Mouse (Mus musculus) urinary bladder, postnatal 36 days (tissue): ENCODE results near the gene Elmod3.

Experiments used
- DNase-seq, 2 experiments: peaks; one replicate each; pipeline ENCODE4 v3.0.0; 2022; ENCODE audit warnings: low spot score in 2 of 2, mixed read lengths in 1 of 2

The Elmod3 gene

DNA sequence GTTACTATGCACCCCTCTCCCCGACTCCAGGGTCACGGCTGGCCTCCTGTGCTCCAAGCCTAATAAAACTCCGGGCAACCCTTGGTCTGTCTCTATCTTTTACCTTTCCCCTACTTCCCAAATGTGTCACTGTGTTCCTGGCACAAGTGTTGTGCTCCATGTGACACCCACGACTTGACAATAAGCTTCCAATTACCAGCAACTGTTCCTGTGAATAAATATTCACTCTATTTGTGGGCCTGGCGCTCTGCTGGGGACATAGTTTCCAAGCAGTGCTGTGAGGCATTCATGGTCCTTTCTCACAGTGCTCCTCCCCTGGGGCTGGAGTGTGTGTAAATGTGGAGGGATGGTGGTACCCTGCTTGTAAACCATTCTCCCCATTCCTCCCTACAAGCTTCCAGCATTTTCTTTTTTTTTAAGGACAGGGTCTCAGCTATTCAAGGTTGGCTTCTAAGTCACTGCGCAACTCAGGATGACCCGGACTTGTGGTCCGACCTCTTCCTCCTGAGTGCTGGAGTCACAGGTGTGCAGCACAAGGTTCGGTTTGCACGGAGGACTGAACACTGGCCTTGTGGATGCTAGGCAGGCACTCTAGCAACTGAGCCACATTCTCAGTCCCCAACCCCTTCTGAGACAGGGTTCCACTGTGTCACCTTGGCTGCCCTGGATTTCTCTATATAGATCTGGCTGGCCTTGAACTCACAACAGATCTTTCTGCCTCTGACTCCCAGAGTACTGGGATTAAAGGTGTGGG lies 27.4 kb downstream of the Elmod3 start:
- no peak for DNase-seq

DNA sequence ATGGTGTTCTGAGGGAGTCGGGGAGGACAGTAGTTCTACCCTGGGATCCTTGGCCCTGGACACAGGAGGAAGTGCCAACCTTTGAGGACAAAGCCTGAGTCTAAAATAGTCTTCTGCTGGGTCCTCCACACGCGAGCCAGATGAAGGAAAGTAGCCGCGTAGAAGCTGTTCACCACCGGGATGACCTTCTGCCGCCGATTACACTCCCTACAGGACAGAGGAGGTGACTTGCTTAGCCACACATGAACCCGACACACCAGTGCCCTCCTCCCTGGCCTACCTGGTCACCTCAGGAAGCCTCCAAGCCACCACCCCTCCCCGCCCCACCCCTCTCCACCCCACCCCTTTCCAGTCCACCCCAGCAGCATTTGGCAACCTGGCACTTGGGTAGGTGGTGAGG lies 29.5 kb downstream of the Elmod3 start:
- DNase-seq, result no peak

DNA sequence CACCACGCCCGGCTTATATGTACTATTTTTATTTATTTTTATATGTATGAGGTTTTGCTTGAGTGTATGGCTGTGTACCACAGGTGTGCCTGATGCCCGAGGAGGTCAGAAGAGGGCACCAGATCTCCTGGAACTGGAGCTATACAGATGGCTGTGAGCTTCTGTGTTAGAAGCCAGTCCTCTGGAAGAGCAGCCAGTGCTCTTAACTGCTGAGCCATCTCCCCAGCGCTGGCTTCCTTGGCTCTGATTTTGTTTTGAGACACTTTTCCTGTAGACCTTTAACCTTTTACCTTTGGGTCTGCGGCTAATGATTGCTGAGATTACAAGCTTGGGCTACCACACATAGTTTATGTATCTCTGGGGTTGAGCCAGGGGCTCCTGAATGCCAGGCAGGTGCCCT lies 30.7 kb downstream of the Elmod3 start:
- no peak for DNase-seq

DNA sequence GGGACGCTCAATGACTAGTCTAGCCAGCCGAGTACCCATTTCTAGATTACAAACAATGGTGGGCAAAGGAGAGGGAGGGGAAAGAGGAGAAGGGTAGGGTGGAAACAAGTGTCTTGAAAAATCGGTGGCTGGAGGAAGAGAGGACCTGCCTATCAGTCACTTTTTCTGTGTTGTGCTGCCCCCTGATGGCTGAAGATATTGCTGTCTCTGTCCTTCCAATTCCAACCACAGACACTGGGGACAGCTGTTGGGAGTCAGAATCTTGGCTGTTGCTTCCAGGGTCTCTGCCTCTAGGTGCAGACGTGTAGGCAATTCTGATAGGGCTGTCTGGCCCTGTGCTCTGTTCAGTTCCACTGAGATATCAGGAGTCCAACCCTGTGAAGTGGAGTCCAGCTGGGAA lies 32.2 kb downstream of the Elmod3 start:
- peak; percentile 77 to 84 for DNase-seq

DNA sequence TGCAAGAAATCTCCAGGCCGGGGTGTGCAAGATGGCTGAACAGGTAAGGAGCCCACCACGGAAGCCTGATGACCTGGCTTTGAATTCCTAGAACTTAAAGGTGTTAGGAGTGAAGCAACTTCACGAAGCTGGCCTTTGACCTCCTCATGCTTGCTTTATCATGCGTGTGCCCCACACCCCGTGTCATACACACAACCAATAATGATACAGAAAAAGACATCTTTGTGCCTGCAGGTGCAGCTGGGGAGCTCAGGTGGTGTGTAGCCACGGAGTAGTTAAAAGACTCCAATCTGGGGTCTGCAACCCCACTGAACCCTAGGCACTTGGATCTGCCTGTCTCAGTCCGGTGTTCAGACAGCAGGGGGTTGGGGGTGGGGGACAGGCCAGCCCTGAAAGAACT lies 32.7 kb downstream of the Elmod3 start:
- no peak for DNase-seq

DNA sequence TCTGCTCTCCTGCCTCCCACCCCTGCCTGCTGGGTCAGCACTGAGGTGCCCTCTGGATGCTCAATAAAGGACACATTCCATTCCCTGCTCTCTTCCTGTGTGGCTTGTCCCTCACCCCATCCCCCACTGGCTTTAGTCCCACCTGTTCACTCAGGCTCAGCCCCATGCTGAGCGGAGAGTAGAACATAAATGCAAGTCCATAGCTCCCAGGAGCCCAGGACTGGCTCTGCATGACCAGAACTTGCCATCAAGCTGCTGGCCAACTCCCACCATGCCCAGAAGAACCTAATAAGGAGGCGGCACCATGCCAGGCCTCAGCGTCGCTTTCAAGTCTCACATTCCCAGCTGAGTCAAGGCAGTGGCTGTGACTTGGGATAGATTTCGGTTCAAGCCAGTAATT lies 35.3 kb downstream of the Elmod3 start:
- DNase-seq, result no peak

DNA sequence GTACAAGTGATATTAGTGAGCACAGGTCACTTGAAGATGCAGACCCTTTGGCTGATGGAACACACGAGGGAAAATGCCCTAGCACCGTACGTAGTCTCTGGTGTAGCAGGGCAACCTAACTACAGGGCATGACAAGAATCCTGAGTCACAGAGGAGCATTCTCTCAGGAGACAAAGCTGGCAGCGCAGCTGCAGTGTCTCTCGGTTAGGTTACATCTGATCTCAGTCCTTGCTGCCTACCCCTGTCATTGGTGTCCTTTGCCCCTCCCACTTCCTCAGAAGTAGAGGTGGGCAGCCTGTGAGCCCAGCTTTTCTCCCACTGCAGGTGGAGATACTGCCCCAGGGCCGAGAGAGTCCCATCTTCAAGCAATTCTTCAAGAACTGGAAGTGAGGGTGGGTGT lies 35.7 kb downstream of the Elmod3 start:
- no peak for DNase-seq

DNA sequence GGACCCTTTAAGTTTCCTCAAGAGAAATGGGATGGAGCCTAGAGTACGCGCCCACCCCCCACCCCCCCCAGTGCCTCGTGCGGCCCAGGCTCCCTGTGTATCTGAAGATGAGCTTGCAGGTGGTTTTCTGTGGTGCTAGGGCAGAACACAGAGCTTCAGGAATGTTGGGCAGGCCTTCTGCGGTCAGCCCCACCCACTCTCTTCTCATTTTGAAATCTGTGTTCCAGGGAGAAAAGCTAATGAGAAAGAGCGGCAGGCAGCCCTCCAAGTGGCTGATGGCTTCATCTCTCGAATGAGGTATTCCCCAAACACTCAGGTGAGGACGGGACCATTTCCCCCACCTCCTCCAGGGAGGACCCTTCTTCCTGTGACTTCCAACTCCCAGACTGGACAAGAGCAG lies 37.4 kb downstream of the Elmod3 start:
- DNase-seq, result no peak

DNA sequence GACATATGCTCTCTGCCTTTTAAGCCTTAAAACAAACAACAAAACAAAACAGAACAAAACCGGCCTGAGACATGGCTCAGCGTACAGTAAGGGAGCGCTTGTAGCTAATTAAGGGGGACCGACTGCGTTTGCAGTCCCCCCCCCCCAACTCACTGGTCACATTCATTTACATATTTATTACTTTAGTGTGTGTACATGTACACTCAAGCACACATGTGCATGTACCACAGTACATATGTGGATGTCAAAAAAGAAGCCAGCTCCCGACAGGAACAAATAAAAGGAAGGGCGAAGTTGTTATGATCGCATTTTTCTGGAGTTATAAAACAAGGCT lies 45.2 kb downstream of the Elmod3 start:
- no peak for DNase-seq

DNA sequence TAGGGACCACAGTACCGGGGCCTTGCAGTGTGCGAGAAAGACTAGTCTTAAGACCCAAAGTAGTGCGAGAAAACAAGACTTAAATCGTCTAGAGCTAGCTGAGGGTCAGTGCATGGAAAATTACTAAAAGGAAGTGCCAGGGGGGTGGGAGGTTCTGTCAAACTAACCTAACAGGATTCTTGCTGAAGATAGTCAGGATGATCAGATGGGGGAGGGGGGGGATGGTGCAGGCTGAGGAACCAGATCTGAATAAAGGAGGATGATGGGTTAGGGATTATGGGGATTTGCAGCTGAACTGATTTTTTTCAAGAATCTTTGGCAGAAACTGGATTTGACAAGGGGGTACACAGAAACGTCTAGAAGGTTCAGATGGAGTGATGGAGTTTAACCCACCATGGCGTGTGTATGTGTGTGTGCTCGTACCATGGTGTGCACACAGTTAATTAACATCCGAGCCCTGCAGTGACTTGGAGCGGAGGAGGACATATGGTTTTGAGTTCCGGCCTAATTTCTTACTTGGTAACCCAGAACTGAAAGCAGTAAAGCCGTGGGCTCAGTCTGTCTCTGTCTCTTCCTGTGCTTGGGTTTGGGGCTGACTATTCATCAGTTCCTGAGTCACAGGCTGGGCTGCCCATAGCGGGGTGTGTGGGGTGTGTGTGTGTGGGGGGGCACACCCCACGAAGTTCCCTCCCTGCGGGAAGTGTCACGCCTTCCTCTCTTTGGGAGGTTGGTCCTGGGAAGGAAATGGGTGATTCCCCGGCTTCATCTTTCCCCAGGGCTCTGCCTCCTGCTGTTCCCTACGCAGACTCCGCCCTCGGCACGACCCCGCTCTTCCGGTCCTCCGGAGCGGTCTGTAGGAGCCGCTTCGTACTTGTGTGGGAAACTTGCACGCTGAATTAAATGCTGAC lies 45.8 kb downstream of the Elmod3 start:
- peak in 1 of 2 experiments; percentile 76 for DNase-seq

DNA sequence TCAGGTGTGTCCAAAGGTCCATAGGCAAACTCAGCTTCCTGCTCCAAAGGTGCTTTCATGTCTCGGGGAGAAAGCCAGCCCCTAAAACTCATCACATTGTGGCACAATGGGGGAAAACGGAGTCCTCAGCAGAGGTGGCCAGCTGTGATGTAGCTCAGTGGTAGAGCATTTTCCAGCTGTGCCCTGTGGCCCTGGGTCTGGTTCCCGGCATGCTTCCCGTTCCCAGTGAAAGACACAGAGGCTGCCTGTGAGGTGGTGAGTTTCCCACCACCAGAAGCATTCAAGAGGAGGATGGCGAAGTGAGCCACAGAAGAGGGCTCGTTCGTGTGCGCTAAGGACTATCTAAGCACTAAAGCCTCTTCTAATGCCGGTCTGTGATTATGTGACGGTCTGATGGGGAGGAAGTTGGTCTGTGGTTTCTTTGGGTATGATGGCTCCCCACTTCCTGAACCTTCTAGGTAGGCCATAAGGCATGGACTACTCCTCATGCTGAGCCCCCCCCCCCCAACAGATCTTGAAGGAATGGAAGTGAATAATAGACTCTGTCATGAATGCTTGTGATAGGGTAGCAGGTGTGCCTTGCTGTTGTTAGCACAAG lies 47.6 kb downstream of the Elmod3 start:
- no peak for DNase-seq

DNA sequence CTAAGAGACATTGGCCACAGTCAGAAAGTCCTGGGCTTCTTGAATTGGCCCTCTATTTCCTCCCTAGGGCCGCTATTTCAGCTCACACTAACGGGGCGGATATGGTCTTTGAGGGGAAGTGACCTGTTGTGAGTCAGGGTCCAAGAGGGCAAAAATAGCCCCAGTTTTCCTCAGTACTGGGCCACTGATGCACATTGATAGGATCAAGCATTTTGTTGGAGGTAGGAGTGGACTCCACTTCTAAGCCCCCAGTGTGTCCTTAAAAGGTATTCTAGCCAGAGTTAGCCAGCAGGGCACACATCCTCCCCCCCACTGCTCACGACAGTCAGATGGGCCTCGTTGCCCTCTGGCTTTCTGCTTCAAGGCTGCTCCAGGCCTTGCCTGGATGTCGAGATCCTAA lies 48.2 kb downstream of the Elmod3 start:
- DNase-seq, result no peak

DNA sequence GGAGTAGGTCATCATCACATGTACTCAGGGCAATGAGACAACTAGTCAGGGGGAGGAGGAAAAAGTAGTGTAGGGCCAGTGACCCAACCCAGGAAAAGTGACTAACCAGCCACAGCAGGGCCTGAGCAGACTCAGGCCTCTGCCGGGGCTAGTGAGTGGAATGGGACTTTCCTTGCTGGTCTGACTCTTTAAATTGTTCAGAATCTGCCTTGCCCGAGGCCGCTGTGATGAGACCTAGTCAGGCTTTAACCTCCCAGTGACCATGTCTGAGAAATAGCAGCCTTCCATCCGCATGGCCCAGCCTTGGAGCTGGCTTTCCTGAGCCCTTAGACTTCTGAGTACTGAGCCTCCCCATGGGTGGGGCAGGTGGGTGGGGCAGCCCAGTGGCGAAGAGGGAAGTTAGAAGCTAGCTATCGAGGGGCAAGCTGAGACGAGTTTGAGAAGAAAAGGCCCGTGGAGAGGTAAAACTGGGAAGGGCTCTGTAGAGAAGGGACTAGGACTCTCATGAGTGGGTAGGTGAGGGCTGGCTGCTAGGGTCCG lies 49.1 kb downstream of the Elmod3 start:
- peak; percentile 78 to 85 for DNase-seq

DNA sequence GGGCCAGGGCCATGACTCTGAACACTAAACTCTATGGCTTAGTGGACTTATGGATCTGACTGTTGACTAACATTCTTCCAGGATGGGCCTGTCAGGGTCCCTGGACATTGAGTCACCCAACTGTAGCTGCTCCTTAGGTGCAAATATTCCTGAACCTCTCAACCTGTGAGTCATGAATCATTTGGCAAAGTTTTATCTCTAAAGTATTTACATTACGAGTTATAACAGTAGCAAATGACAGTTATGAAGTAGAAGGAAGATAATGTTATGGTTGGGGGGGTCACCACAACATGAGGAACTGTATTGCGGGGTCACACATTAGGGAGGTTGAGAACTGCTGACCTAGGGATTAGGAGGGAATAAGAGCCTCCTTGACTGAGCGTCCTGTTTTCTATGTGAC lies 50.4 kb downstream of the Elmod3 start:
- DNase-seq, result no peak

DNA sequence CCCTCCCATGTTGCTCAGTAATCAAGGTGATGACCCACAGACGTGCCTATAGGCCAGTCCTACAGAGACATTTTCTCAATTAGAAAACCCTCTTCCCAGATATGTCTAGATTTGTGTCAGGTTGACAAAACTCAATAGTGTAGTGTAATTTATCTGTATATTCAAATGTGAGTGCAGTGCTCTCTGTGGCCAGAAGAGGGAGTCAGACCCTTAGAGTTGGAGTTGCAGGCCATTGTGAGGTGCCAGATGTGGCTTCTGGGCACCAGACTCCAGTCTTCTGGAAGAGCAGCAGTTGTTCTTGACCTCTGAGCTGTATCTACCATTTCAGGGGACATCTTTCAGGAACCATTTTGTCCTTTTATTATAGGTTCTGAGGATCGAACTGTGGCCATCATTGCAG lies 51.1 kb downstream of the Elmod3 start:
- no peak for DNase-seq

DNA sequence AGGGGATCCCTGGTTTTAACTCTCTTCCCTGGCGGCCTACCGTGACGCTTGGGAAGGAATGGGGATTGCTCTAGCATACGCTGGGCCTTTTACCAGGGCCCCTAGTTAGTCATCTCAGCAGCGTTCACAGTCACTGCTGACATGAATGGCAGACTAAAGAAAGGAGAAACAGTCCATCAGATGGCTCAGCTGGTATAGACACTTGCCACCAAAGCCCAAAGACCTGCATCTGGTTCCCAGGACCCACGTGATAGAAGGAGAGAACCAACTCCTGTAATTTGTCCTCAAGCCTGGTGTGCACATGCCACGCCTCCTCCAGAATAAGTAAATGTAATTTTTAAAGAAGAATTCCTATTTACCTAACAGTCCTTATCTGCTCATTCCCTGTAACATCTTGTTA lies 52.8 kb downstream of the Elmod3 start:
- no peak for DNase-seq

DNA sequence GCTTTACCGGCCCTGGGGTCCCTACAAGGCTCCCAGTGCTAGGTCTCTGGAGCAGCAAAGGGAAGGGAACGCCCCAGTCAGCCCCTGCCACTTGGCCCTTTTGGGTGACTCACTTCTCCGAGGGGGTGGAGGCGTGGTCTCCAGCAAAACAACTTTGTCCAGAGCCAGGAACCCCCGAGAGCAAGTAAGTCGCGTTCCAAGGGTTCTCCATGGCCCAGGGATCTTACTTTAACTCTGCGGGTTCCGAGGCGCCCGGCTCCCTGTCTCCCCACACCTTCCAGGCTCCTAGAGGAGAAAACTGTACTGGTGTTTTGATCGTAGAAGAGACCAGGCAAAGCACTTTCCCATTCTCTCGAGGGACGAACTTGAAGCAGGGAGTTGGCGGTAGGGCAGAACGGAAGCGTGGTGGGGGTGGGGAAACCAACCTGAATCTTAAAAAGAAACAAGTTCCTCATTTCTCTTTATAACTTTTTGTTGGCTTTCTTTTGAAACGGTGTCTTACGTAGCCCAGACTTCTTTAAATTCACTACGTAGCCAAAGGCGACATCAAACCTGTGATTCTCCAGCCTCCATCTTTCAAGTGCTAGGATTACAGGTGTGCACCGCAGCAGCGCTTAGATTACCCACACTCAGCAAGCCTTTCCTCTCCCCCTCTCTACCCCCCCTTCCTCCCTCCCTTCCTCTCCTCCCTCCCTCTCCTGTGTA lies 53.8 kb downstream of the Elmod3 start, which contains the start of gene Capg:
Gene Capg (plus strand): TSS at position 109 of the 705 bp plus-strand sequence.
- peak in 1 of 2 experiments; percentile 77 for DNase-seq

DNA sequence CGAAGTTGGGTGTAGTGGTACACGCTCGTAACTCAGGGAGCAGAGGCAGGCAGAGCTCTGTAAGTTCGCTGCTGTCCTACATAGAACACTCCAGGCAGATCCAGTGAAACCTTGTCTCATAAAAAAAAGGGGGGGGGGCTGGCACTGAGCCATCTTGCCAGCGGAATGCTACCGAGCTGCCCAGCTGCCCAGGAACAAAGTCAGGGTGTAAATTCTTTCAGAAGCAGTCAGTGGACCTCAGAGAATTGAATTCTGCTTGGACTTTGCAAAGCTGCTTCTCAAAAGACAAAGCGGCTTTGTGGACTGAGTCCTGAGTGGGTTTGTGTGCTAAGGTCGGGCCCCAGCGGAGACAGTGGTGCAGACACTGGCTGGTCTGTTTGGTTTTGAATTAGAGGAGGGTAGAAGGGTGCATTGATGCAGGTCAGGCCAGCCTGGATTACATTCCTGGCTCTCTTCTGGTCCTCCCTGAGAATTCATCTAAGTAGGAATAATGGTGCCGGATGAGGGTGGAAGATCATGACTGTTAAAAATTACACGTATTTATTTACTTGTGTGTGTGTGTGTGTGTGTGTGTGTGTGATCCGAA lies 54.9 kb downstream of the Elmod3 start:
- DNase-seq, result no peak

DNA sequence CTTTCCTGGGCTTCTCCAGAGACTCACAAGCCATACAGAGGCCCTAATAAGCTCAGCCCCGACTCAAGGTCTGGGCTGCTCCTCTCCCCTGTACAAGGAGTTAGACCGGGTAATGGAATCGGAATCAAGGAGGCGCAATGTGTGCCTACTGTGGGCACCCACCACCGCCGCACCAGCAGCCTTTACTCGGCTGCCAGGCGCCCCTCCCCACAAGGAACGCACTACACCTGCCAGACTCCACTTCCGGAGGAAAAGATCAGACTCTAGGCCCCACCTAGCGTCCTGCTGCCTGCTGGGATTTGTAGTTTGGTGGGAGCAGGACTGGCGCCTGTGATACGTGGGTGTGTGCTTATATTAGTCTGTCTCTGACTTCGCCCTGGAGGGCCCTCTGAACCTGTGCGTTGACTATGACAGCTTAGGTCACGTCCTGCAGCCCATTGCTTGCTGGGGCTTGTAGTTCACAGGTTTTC lies 59.6 kb downstream of the Elmod3 start:
- peak; percentile 85 to 88 for DNase-seq

DNA sequence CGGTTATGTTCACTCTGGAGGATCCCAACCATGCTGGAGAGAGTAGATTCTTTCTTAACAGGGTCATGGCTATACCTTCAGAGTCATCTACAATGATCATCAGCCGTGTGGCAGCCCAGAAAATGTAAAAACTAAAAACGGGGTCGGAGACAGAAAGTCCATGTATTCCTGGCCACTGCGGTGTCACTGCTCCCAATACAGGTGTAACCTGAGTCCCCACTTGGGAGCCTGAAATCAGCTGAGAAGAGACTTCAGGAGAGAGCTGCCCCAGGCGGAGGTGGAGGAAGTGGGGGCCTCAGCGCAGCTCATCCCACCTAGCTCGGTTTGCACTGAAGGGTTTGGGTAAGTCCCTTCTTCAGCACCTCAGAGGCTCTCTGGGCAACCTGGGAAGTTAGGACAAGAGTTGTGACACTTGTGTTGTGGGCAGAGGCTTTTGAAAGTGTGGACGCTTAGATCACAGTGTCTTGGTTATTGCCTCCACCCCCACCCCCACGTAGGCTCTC lies 60.2 kb downstream of the Elmod3 start:
- DNase-seq, result no peak

DNA sequence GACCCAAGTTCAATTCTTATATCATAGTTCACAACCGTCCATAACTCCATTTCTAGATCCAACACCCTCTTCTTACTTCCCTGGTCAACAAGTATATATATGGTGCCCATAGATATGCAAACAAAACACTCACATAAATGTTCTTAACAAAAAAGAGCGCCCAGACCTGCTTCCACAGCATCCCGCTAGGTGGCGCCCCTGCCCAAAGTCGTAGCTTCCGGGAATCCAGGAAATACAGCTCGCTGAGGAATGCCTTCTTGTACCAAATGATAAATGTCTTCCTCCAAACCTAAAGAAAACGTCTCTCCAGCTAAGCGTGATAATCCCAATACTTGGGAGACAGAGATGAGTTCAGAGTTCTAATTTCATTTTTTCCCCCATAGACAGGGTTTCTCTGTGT lies 63.0 kb downstream of the Elmod3 start:
- DNase-seq, result peak; percentile 76 to 87
